Mouse (Mus musculus): ENCODE measurements around the gene Rapgef3.

GRCm38 (mm10) chr15:97696616-97697015 is 71.2 kb downstream of the Rapgef3 start:
- TF ChIP-seq CTCF (IDR thresholded peaks at IDR 0.05; ENCODE audit: low read depth, low read length) (no peak), EP300 (IDR thresholded peaks at IDR 0.05; ENCODE audit: insufficient read depth, low read depth, low read length) (no peak)
